Mouse (Mus musculus) adrenal gland, adult 8-10 months (tissue): ENCODE measurements around the gene Ppfibp2. TPM values are rescaled to one million over a fixed set of nuclear protein-coding genes. Genes with fewer than 3 reads are reported as not detected.

ENCODE experiments used
- DNase-seq: peaks from one replicate; pipeline ENCODE4 v3.0.0; 2022
- total RNA-seq, 4 experiments: library from RNA; stranded (reverse); gene quantifications; 2 replicates each; pipeline ENCODE4 v1.2.4; 2022

Gene Ppfibp2
- total RNA-seq, 4 experiments from 2014 or later, result 6.8 to 8.7 (median 7.7) TPM

DNA sequence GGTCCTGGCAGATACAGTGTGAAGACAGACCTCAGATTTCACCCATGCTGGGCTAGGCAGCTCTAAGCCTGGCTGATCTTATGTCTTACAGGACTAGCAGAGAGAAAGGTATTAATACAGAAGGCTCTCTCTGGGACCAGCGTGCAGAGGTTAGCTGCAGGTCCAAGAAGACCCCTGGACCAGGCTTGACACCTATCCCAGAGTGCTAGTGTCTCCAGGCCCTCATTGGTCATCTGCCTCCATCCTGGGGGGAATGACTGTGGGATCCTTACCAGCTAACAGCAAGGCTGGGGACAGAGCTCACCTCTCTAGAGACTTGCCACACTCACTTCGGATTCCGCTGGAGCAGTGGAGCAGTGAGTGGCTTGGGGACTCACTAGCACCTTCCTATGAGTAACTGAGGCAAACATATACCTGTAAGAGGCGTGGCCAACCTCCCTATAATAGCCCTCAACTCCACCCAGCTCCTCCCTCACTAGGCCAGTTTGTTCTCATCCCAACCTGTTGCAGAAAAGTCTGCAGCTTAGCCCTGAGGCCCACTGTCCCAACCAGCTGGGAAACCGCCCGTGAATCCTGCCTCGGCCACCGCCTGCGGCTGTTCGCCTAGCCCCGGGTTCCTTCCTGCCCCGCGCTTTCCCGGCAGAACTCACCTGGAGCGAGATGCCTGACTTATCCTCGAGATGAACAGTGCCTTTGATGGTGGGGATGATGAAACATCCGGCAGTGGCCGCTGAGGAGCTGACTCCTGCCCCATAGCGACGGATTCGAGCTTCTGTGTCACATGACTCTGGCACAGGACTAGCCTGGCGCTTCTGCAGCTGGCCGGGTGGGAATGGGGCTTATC is 162.5 kb downstream of the Ppfibp2 start, which contains the start of gene Cyb5r2:
Gene Cyb5r2, minus strand, starts transcription at position 725 of the 844 bp plus-strand sequence.
- no peak for DNase-seq

DNA sequence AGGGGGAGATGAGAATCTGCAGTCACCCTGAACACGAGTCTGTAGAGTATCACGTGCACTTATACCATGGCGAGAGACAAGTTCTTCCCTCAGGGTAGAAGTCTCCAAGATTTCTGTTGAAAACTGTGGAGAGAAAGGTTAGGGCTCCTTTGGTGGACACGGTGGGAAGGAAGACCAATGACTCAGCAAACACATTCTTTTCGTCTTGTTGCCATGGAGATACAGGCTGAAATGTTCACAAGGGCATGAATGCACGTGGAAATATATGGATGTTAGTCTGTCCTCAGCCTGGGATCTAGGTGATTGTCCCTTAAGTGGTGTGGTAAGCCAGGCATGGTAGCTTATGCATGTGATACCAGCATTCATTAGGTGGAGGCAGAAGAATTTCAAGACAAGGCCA is 175.8 kb downstream of the Ppfibp2 start:
- no peak for DNase-seq

DNA sequence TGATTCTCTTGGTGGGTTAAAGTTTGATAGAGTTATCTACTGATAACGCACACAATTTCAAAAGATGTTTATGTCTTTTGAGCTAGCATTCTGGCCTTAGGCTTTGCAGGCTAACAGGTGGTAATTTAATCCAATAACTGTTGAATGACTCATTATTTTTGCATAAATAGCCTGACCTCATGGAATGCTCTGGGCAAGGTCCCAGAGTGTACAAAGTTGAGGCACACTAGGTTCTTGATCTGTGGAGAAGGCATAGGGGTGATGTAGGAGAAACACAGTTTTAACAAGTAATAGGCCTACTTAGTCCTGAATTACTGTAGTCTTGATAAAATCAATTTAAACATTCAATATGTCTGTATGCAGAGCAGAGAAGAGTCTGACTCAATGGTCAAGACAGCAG is 183.2 kb downstream of the Ppfibp2 start:
- DNase-seq, result no peak

DNA sequence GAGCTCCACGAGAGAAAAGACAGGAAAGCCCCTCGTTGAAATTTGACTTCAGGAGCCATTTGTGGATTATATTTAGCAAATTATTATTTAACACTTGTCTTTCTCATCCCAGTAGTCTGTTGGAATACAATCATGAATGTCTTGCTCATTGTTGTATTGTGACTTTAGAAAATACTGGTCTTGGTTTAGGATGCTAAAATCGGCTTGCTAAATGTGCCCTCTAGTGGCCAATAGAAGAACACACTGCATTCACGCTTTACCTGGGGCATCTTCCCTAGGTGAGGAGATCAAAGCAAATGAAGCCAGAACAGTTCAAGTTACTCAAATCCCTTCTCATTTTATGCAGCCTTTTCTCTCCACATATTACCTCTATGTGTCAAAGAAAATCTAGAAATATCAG is 184.6 kb downstream of the Ppfibp2 start:
- DNase-seq, result no peak

DNA sequence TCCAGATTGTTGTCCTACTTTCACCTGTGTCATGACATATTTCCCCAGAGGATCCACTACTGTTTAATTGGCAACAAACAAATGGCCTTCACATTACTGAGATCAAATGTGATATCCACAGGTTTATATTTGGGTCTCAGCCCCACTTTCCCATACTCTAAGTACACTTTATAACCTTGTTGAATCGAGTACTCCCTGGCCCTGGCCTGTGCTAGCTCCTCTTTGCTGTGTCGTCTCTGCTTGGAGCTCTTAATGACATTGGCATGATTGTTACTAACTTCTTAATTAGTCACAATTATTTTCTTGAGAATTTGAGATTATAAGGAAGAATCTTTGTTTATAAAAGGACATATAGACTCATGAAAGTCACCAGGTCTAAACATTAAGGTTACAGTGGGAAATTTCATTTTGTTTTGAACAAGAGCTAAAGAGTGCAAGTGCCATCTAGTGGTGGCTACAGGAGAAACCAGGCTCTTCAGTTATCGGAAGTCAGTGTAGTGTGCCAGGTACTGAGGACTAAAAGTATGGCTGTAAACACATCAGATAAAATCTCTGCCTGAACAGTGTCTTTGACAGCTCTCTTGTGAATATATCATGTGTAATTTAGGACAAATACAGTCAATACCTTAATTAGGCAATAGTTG is 193.1 kb downstream of the Ppfibp2 start:
- DNase-seq, result no peak

DNA sequence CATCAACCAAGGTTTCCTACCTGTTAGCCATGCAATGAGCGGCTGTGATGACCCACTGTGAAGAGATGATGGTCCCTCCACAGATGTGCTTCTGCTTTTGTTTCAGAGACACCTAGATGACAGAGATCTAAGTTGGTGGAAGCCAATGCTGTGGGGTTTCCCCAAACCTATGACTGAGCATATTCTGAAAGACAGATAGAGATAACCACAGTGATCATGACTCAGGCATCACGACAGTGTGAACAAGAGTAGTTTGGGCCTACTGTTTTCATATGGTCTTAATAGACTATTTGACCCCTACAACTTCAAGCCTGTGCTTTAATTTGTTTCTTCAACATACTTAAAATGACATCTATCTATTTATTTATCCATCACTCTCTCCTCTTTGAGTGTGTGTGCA is 201.5 kb downstream of the Ppfibp2 start:
- no peak for DNase-seq

Other genes with a start within 250 kb of the Ppfibp2 start
- gene Syt9, start 224.5 kb upstream of the Ppfibp2 start, total RNA-seq, result 1 to 10 TPM; 1.9 to 4.2 (median 2.8) TPM
- gene Olfml1, start 27.8 kb upstream of the Ppfibp2 start, total RNA-seq, result 10 to 100 TPM in 2 of 4 experiments, 1 to 10 TPM in 2; 8.9 to 15.2 (median 10.5) TPM
- not detected for gene 5330417H12Rik, start 30.0 kb downstream of the Ppfibp2 start, total RNA-seq
- gene Cyb5r2, start 162.8 kb downstream of the Ppfibp2 start, total RNA-seq, result not detected
- gene Ovch2, start 206.0 kb downstream of the Ppfibp2 start, total RNA-seq, result not detected
- gene Olfr467, start 217.1 kb downstream of the Ppfibp2 start, total RNA-seq, result not detected
- not detected for gene Olfr469, start 230.3 kb downstream of the Ppfibp2 start, total RNA-seq